Mouse (Mus musculus): ENCODE measurements at regions not wholly inside any gene's neighbourhood (a gene's known extent, or its start where the extent isn't known, plus 50 kb on each side); places are given as distances from the start of the nearest gene placed in this dataset.

- Histone ChIP-seq H3K27ac (ENCODE audit: low read depth, low read length) (no peak overlapping the region), H3K9me3 (ENCODE audit: control insufficient read depth, low read length) (no peaks in the 10 kb centered on the region), H3K36me3 (ENCODE audit: control insufficient read depth, insufficient read depth, low read length) (no peaks in the 10 kb centered on the region), H3K4me2 (ENCODE audit: low read depth, low read length, severe bottlenecking) (no peak overlapping the region), H3K4me3 (ENCODE audit: low read depth, low read length) (no peak overlapping the region), H3K27me3 (ENCODE audit: control insufficient read depth, insufficient read depth, low read length) (no peaks in the 10 kb centered on the region; the same call in 1 of the 2 replicates), H3K9ac (ENCODE audit: low read length) (no peak overlapping the region), H3K4me1 (replicated peaks; ENCODE audit: control insufficient read depth, insufficient read depth, low read length) (peaks cover 13% of the 10 kb centered on the region)
- DNase-seq (ENCODE audit: low spot score) (no peak), ATAC-seq (replicated peaks; ENCODE audit: low FRiP score) (no peak)
- WGBS = 25% methylated on average over 3 of the region's 3 CpGs
Measured at GRCm38 (mm10) chr2:72557161-72557560, 81.2 kb downstream of the Cdca7 start.

DNA sequence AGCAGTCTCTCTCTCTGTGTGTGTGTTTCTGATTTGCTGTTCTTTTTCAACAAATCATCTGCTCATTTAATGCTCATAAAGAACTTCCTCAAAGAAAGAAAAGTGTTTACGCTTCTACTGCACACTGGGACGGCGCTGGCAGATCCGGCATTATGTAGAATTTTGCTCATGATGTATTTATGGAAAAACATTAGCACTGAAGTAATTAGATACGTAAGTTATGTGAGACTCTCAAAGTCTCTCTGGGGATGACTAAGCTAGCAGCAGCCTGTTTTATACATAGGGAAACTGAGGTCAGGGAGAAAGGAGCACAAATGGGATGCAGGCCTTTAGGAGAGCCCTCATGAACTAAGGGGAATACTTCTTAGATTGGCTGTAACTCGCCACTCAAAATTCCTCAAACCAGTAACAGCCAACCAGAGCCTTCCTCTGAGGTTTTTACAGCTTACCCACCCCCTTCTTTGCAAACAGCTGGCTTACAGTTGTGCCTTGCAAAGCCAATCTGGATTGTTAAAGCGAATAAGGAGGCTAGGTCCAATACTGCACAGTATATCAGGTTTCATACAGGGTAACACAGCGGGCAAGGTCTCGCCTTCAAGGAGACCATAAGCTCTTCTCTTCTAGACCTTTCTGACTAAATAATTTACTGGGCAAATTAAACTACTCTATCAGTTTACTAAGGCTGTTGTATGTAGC, 81.8 kb downstream of the Cdca7 start:
- H3K27ac ChIP-seq (ENCODE audit: low read depth, low read length) = no peak overlapping the region
- DNase-seq (ENCODE audit: low spot score) (no peak), ATAC-seq (replicated peaks; ENCODE audit: low FRiP score) (no peak)
- H3K9ac ChIP-seq (ENCODE audit: low read length) = no peak overlapping the region
- H3K36me3 ChIP-seq (ENCODE audit: control insufficient read depth, insufficient read depth, low read length) = no peaks in the 10 kb centered on the region
- H3K9me3 ChIP-seq (ENCODE audit: control insufficient read depth, low read length) = no peaks in the 10 kb centered on the region
- 75% methylated on average over 9 of the region's 9 CpGs for WGBS
- no peaks in the 10 kb centered on the region; the same call in 1 of the 2 replicates for H3K27me3 ChIP-seq (ENCODE audit: control insufficient read depth, insufficient read depth, low read length)
- H3K4me3 ChIP-seq (ENCODE audit: low read depth, low read length) = no peak overlapping the region
- H3K4me1 ChIP-seq (replicated peaks; ENCODE audit: control insufficient read depth, insufficient read depth, low read length) = peaks cover 13% of the 10 kb centered on the region
- no peak overlapping the region for H3K4me2 ChIP-seq (ENCODE audit: low read depth, low read length, severe bottlenecking)

- Histone ChIP-seq H3K27me3 (ENCODE audit: control insufficient read depth, insufficient read depth, low read length) (no peaks in the 10 kb centered on the region; the same call in 1 of the 2 replicates), H3K4me3 (ENCODE audit: low read depth, low read length) (no peak overlapping the region), H3K9me3 (ENCODE audit: control insufficient read depth, low read length) (no peaks in the 10 kb centered on the region), H3K9ac (ENCODE audit: low read length) (no peak overlapping the region), H3K4me2 (ENCODE audit: low read depth, low read length, severe bottlenecking) (no peak overlapping the region), H3K36me3 (ENCODE audit: control insufficient read depth, insufficient read depth, low read length) (no peaks in the 10 kb centered on the region), H3K27ac (ENCODE audit: low read depth, low read length) (no peak overlapping the region), H3K4me1 (replicated peaks; ENCODE audit: control insufficient read depth, insufficient read depth, low read length) (peaks cover 11% of the 10 kb centered on the region)
- ATAC-seq (replicated peaks; ENCODE audit: low FRiP score) (no peak), DNase-seq (ENCODE audit: low spot score) (no peak)
- 37% methylated on average over 5 of the region's 5 CpGs for WGBS
Measured at GRCm38 (mm10) chr2:72561383-72561782, 85.4 kb downstream of the Cdca7 start.

- Histone ChIP-seq H3K9ac (ENCODE audit: low read length) (no peak overlapping the region), H3K4me1 (replicated peaks; ENCODE audit: control insufficient read depth, insufficient read depth, low read length) (no peaks in the 10 kb centered on the region), H3K4me3 (ENCODE audit: low read depth, low read length) (no peak overlapping the region), H3K36me3 (ENCODE audit: control insufficient read depth, insufficient read depth, low read length) (no peaks in the 10 kb centered on the region), H3K27me3 (ENCODE audit: control insufficient read depth, insufficient read depth, low read length) (no peaks in the 10 kb centered on the region), H3K9me3 (ENCODE audit: control insufficient read depth, low read length) (no peaks in the 10 kb centered on the region), H3K27ac (ENCODE audit: low read depth, low read length) (no peak overlapping the region), H3K4me2 (ENCODE audit: low read depth, low read length, severe bottlenecking) (no peak overlapping the region)
- 81% methylated on average over 1 of the region's 1 CpGs for WGBS
- ATAC-seq (replicated peaks; ENCODE audit: low FRiP score) (no peak), DNase-seq (ENCODE audit: low spot score) (no peak)
Measured at GRCm38 (mm10) chr2:72578322-72578721, 102.4 kb downstream of the Cdca7 start.

- H3K4me2 ChIP-seq (ENCODE audit: low read depth, low read length, severe bottlenecking) = no peak overlapping the region
- H3K36me3 ChIP-seq (ENCODE audit: control insufficient read depth, insufficient read depth, low read length) = no peaks in the 10 kb centered on the region
- ATAC-seq (replicated peaks; ENCODE audit: low FRiP score) = no peak
- no peak for DNase-seq (ENCODE audit: low spot score)
- no peak overlapping the region for H3K4me3 ChIP-seq (ENCODE audit: low read depth, low read length)
- no peaks in the 10 kb centered on the region for H3K4me1 ChIP-seq (replicated peaks; ENCODE audit: control insufficient read depth, insufficient read depth, low read length)
- H3K27me3 ChIP-seq (ENCODE audit: control insufficient read depth, insufficient read depth, low read length) = no peaks in the 10 kb centered on the region
- H3K9me3 ChIP-seq (ENCODE audit: control insufficient read depth, low read length) = no peaks in the 10 kb centered on the region
- WGBS = 79% methylated on average over 6 of the region's 6 CpGs
- no peak overlapping the region for H3K27ac ChIP-seq (ENCODE audit: low read depth, low read length)
- no peak overlapping the region for H3K9ac ChIP-seq (ENCODE audit: low read length)
Measured at GRCm38 (mm10) chr2:72581136-72581535, 105.2 kb downstream of the Cdca7 start.

DNA sequence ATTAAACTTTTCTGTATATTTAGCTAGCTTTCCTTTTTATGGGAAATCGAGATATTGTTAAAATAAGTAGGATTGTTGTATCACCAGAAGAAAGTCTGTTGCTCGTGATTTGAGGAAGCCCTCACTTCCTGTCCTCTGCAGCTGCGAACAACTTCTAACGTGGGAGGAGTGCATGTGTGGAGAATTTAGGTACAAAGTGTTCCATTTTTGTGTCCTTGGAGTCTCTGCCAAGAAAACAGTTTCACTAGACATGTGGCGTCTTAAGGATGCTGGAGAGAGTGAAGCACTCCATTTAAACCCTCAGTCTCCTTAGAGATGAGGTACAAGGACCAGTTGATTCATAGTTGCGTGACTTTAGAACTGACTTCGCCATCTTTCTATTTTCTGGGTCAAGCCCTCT, 112.9 kb downstream of the Cdca7 start:
- Histone ChIP-seq H3K4me3 (ENCODE audit: low read depth, low read length) (no peak overlapping the region), H3K36me3 (ENCODE audit: control insufficient read depth, insufficient read depth, low read length) (no peaks in the 10 kb centered on the region), H3K27me3 (ENCODE audit: control insufficient read depth, insufficient read depth, low read length) (no peaks in the 10 kb centered on the region), H3K4me2 (ENCODE audit: low read depth, low read length, severe bottlenecking) (no peak overlapping the region), H3K9ac (ENCODE audit: low read length) (no peak overlapping the region), H3K27ac (ENCODE audit: low read depth, low read length) (no peak overlapping the region), H3K4me1 (replicated peaks; ENCODE audit: control insufficient read depth, insufficient read depth, low read length) (no peaks in the 10 kb centered on the region), H3K9me3 (ENCODE audit: control insufficient read depth, low read length) (no peaks in the 10 kb centered on the region)
- WGBS = 87% methylated on average over 7 of the region's 7 CpGs
- DNase-seq (ENCODE audit: low spot score) (no peak), ATAC-seq (replicated peaks; ENCODE audit: low FRiP score) (no peak)

GRCm38 (mm10) chr2:72592011-72592410, 116.1 kb downstream of the Cdca7 start:
- H3K27ac ChIP-seq (ENCODE audit: low read depth, low read length) = no peak overlapping the region
- 51% methylated on average over 3 of the region's 3 CpGs for WGBS
- ATAC-seq (replicated peaks; ENCODE audit: low FRiP score) (no peak), DNase-seq (ENCODE audit: low spot score) (no peak)
- no peak overlapping the region for H3K9ac ChIP-seq (ENCODE audit: low read length)
- no peaks in the 10 kb centered on the region for H3K4me1 ChIP-seq (replicated peaks; ENCODE audit: control insufficient read depth, insufficient read depth, low read length)
- no peaks in the 10 kb centered on the region for H3K36me3 ChIP-seq (ENCODE audit: control insufficient read depth, insufficient read depth, low read length)
- H3K9me3 ChIP-seq (ENCODE audit: control insufficient read depth, low read length) = no peaks in the 10 kb centered on the region
- no peaks in the 10 kb centered on the region for H3K27me3 ChIP-seq (ENCODE audit: control insufficient read depth, insufficient read depth, low read length)
- no peak overlapping the region for H3K4me3 ChIP-seq (ENCODE audit: low read depth, low read length)
- H3K4me2 ChIP-seq (ENCODE audit: low read depth, low read length, severe bottlenecking) = no peak overlapping the region

GRCm38 (mm10) chr2:72596994-72597925, 121.3 kb downstream of the Cdca7 start:
- H3K9me3 ChIP-seq (ENCODE audit: control insufficient read depth, low read length) = no peaks in the 10 kb centered on the region
- H3K27ac ChIP-seq (ENCODE audit: low read depth, low read length) = no peak overlapping the region
- H3K27me3 ChIP-seq (ENCODE audit: control insufficient read depth, insufficient read depth, low read length) = no peaks in the 10 kb centered on the region
- H3K36me3 ChIP-seq (ENCODE audit: control insufficient read depth, insufficient read depth, low read length) = no peaks in the 10 kb centered on the region
- DNase-seq (ENCODE audit: low spot score) (no peak), ATAC-seq (replicated peaks; ENCODE audit: low FRiP score) (no peak)
- H3K4me1 ChIP-seq (replicated peaks; ENCODE audit: control insufficient read depth, insufficient read depth, low read length) = no peaks in the 10 kb centered on the region
- no peak overlapping the region for H3K4me2 ChIP-seq (ENCODE audit: low read depth, low read length, severe bottlenecking)
- WGBS = 82% methylated on average over 14 of the region's 14 CpGs
- H3K4me3 ChIP-seq (ENCODE audit: low read depth, low read length) = no peak overlapping the region
- H3K9ac ChIP-seq (ENCODE audit: low read length) = no peak overlapping the region

Measured in forebrain, embryonic 11.5 days (tissue).